Mouse (Mus musculus) neutrophil, adult 83 days (primary cell): ENCODE data around the gene Lsm14b. TPM values are rescaled to one million over a fixed set of nuclear protein-coding genes. Genes with fewer than 3 reads are reported as not detected.

Experiments
- total RNA-seq, 2 experiments: library from RNA; stranded (reverse); gene quantifications; one replicate each; pipeline ENCODE4 v1.2.4; 2023

The Lsm14b gene
- total RNA-seq, result 10 to 100 TPM; 17.5 to 19.0 TPM

GRCm38 (mm10) chr2:180024401-180025098 is at the start of gene Lsm14b:
TSS of gene Lsm14b (plus strand) at chr2:180024987.

GRCm38 (mm10) chr2:179976628-179977343 is 48.0 kb upstream of the Lsm14b start, which contains the start of gene Taf4:
TSS of gene Taf4 (minus strand) at chr2:179976646.

GRCm38 (mm10) chr2:180042256-180042857 is 17.6 kb downstream of the Lsm14b start, which contains the start of the genes Psma7 and Ss18l1:
TSS of gene Psma7 (minus strand) at chr2:180042433.
TSS of gene Ss18l1 (plus strand) at chr2:180042509.

GRCm38 (mm10) chr2:180070481-180071453 is 46.0 kb downstream of the Lsm14b start, which contains the start of gene Mtg2:
TSS of gene Mtg2 (plus strand) at chr2:180070588.

Other genes with a start within 250 kb of the Lsm14b start
- 10 to 100 TPM; 32.3 to 34.4 TPM for gene Taf4, start 48.3 kb upstream of the Lsm14b start, total RNA-seq
- 100 to 1,000 TPM; 143 to 147 TPM for gene Psma7, start 17.4 kb downstream of the Lsm14b start, total RNA-seq
- gene Ss18l1, start 17.5 kb downstream of the Lsm14b start, total RNA-seq, result 1 to 10 TPM; 3.6 to 5.1 TPM
- 1 to 10 TPM; 8.8 to 9.8 TPM for gene Mtg2, start 45.6 kb downstream of the Lsm14b start, total RNA-seq
- not detected for gene Hrh3, start 79.5 kb downstream of the Lsm14b start, total RNA-seq
- gene Osbpl2, start 94.3 kb downstream of the Lsm14b start, total RNA-seq, result 10 to 100 TPM; 63.3 to 75.7 TPM
- 10 to 100 TPM; 65.2 to 68.4 TPM for gene Adrm1, start 146.5 kb downstream of the Lsm14b start, total RNA-seq
- under 1 TPM; 0.13 to 0.93 TPM for gene Lama5, start 200.9 kb downstream of the Lsm14b start, total RNA-seq
- 100 to 1,000 TPM; 572 to 585 TPM for gene Rps21, start 232.4 kb downstream of the Lsm14b start, total RNA-seq
- 10 to 100 TPM; 26.3 to 28.2 TPM for gene Cables2, start 248.5 kb downstream of the Lsm14b start, total RNA-seq